Mouse (Mus musculus): ENCODE results near the gene Sox13.

- no peak for TF ChIP-seq CTCF (IDR thresholded peaks at IDR 0.05; ENCODE audit: low read depth, low read length)
- no peak for TF ChIP-seq POLR2A (IDR thresholded peaks at IDR 0.05; ENCODE audit: borderline replicate concordance, low read depth, low read length)
Measured at GRCm38 (mm10) chr1:133434756-133435112, 10.6 kb upstream of the Sox13 start.

Data from bone marrow macrophage, adult 2 months (primary cell).